Mouse (Mus musculus) bone marrow macrophage, adult 2 months (primary cell): ENCODE measurements around the gene Cldn1. TPM values are rescaled to one million over a fixed set of nuclear protein-coding genes. Genes with fewer than 3 reads are reported as not detected.

Experiments used
- H3K27ac ChIP-seq: 2 replicates; pipeline ENCODE4 v1.5.1; 2012; ENCODE audit warnings: low read depth, low read length; ENCODE audit not compliant: insufficient read depth
- H3K4me1 ChIP-seq: 2 replicates; pipeline ENCODE4 v1.6.1; 2012; ENCODE audit warnings: low read length; ENCODE audit not compliant: control insufficient read depth, insufficient read depth
- H3K4me3 ChIP-seq: 2 replicates; pipeline ENCODE4 v1.5.1; 2012; ENCODE audit warnings: mild to moderate bottlenecking, low read length, moderate library complexity; ENCODE audit not compliant: insufficient read depth
- CTCF ChIP-seq: IDR thresholded peaks from 2 replicates; pipeline ENCODE4 v1.5.1; 2012; ENCODE audit warnings: low read depth, mild to moderate bottlenecking, low read length, moderate library complexity
- POLR2A ChIP-seq: IDR thresholded peaks from 2 replicates; pipeline ENCODE4 v1.6.1; 2012; ENCODE audit warnings: mild to moderate bottlenecking, low read depth, low read length, borderline replicate concordance
- polyA plus RNA-seq: library from polyadenylated mRNA; stranded (reverse); fragments of >200 nt; gene quantifications from 2 replicates; pipeline ENCODE4 v1.2.4, GENCODE M21; 2012; ENCODE audit not compliant: missing spikeins, insufficient read depth, insufficient read length

The Cldn1 gene
- polyA plus RNA-seq, 1 experiment = not detected

DNA sequence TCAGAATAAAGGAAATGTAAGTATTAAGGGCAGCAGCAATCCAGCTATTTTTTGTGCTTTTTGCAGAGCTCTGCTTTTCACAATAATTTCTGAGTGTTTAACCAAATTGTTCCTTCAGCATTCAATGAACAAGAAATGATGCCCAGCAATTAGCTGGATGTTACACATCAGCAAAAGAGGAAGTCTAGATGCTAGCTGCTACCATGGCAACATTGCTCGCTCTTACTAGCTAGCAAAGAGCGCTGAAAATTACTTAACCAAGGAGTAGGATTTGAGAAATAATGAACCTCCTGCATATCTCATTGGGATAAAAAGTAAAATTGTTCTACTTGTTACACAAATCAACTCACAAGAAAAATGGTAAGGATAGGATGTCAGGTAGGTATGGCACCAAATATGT, 62.2 kb downstream of the Cldn1 start:
- Histone ChIP-seq H3K4me3 (no peak overlapping the region), H3K27ac (no peak overlapping the region), H3K4me1 (no peaks in the 10 kb centered on the region)
- no peak for TF ChIP-seq POLR2A
- TF ChIP-seq CTCF = no peak

Other genes with a start within 250 kb of the Cldn1 start
- not detected in 2 replicates for gene Cldn16, start 91.3 kb upstream of the Cldn1 start, polyA plus RNA-seq
- gene Tmem207, start 154.9 kb upstream of the Cldn1 start, polyA plus RNA-seq = not detected in 2 replicates
- gene Il1rap, start 209.9 kb upstream of the Cldn1 start, polyA plus RNA-seq = 5.6 and 5.8 TPM in 2 replicates